Mouse (Mus musculus) brain, embryonic 14.5 days (tissue): ENCODE measurements at regions not wholly inside any gene's neighbourhood (a gene's known extent, or its start where the extent isn't known, plus 50 kb on each side); places are given as distances from the start of the nearest gene placed in this dataset.

Experiments used
- DNase-seq: peaks from one replicate; pipeline ENCODE4 v3.0.0-alpha.2; 2011; ENCODE audit warnings: low read depth
- CTCF ChIP-seq: fragments of 200-500 bp; IDR thresholded peaks from 2 replicates; pipeline ENCODE4 v1.5.1; 2012; ENCODE audit warnings: inconsistent platforms, mild to moderate bottlenecking, moderate library complexity, borderline replicate concordance; ENCODE audit not compliant: insufficient read depth, insufficient read length; ENCODE audit errors: extremely low read depth
- POLR2A ChIP-seq: fragments of 200-500 bp; IDR thresholded peaks from 2 replicates; pipeline ENCODE4 v1.6.1; 2012; ENCODE audit warnings: mild to moderate bottlenecking, inconsistent platforms, borderline replicate concordance; ENCODE audit not compliant: poor library complexity, insufficient read depth, insufficient read length, severe bottlenecking; ENCODE audit errors: extremely low read depth

DNA sequence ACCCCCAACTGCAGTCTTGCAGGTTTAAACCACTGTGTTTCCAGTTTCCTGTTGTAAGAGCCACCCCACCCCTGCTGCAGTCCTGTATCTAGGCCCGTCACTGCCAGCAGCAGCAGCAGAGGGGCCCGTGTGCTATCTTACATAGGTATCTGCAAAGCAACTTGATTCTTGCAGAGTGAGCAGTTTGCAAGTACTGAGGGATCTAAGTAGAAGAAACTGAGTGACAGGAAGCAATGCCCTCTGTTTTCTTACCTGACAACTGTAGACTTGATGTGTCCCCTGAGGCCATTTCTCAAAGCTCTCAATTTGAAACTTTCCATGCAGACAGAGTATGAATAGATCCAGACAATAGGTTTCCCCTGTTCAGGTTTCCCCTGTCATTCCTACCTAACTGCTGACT is 100.5 kb upstream of the Supt20 start:
- DNase-seq = no peak
- TF ChIP-seq POLR2A (no peak), CTCF (no peak)

DNA sequence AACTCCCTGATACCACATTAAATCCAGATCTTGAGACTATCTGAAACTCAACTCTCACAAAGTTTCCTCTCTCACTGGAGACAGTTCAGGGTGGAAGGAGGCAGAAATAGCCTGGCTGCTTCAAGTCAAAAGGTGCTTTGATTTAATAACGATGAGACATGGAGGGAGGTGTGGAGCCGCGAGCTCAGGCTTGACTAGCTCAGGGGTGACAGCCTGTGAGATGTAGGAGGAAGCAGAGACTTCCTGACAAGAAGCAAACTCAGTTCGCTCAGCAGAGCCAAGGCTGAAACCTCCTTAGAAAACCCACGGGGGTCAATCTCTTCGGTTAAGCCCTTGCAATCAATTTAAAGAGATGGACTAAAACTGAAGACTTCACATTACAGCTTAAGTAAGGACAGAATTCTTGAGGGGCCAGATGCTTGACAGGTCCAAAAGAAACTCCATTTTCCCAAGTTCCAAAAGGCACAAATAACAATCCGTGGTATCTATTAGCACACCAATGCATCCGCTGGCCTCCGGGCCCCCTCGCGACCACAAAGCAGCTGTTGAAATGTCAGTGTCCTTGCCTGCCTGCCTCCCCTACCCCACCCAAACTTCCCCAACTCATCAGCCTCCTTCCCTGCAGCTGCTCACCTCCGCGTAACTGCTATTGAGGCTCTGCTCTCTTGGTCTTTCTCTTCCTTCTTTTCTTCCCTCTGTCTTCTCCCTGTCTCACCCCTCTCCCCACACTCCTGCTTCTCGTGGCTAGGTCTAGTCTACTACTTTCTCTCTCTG is 99.8 kb upstream of the Supt20 start:
- no peak for TF ChIP-seq CTCF
- no peak for TF ChIP-seq POLR2A
- DNase-seq = no peak

DNA sequence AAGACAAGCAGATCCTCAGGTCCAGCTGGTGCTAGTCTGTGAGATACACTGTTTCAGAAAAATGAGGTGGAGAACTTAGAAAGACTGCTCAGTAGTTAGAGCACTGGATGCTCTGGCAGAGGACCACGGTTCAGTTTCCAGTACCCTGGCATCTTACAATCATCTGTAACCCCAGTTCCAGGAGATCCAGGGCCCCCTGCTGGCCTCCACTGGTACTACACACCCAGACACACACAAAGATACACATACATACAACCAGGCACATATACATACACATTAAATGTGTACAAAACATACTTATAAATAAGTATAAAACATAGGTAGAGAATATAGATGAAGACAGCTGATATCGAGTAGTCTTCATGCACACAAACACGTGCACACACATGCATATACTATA is 97.4 kb upstream of the Supt20 start:
- DNase-seq = no peak
- peak; percentile 38; the same call in 1 of the 2 replicates for TF ChIP-seq CTCF
- no peak for TF ChIP-seq POLR2A

DNA sequence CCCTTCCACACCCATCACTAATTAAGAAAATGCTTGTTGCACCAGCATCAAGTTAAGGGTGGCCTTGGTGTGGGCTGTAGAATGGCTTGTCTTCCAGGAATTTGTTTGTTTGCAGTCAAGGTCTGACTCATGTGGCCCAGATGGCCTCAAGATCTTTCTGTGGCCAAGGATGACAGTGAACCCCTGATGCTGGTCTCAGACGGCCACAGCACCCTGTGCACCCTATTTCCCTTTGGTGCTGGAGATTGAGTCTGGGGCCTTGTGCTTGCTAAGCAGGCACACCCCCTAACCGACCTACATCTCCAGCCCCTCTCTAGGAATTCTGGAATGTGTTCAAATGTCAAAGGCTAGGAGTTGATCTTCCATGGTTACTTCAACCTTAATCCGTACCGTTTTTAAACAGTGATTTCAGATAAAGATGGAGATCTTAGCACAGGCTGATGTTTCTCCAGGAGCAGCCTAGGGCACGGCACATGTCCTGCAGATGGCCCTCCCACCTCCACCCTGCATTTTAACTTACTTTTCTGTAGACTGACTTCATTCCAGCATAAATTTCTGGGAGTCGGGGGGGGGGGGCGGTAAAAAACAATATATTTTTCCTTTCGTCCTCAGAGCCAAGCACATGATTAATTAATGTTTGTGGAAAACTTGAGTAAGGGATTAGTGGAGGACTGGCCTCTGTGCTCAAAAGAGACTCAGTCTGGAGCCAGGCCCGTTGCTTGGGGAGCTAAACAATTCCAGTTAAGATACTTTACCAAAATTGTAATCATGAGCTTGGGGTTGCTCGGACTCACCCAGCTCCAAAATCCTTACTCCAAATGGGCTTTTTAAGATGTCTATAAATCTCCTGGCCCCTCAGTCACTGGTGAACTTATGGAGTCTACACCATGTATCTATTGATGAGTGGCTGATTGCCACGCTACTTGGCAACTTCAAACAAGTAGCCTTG is 95.0 kb upstream of the Supt20 start:
- no peak for DNase-seq

DNA sequence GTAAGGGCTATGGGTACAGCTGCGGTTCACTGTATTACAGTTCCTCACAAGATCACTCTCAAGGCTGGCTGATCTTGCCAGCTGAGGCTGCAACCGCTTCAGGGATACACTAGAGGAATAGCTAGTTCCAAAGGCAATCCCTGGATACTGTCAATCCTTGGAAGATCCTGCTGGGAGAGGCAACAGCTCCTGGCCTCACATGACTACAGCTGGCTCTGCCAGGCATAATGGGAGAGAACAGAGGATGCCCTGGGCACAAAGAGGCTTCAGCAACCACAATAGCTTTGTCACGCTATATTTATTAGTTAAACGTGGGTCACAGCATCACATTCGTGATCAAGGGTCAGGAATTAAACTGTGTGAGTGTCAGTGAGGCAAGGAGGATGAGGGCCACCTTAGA is 94.3 kb upstream of the Supt20 start:
- no peak for TF ChIP-seq POLR2A
- TF ChIP-seq CTCF = no peak
- DNase-seq = peak; percentile 25

More for the DNA sequence above, 95.0 kb upstream of the Supt20 start:
- TF ChIP-seq CTCF = no peak
- TF ChIP-seq POLR2A = no peak

DNA sequence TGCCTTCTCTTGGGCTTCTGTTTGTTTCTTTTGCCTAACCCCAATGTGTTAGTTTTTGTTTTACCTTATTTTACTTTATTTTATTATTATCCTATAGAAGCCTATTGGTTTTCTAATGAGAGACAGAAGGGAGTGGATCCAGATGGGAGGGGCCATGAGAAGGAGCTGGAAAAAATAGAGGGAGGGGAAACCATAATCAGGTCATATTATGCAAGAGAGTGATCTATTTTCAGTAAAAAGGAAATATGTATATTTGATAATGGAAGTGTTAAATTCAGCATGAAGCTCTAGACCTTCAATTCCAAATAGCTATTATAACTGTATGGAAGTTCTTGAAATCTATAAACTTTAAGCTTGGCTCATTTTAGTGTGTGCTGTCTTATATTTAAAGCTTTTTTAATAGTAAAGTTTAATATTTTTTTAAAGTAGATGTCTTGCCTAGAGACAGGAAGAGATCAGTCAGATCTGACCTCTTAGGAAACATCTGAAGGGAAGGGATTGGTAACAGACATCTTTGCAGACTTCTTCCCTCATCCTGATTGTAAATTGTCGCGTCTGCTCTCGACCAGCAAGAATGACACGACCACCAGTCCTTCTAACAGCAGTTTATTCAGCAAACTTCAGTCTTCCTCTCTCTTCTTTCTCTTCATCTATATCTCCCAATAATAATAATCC is 87.8 kb upstream of the Supt20 start:
- TF ChIP-seq CTCF (no peak), POLR2A (no peak)
- DNase-seq = no peak

DNA sequence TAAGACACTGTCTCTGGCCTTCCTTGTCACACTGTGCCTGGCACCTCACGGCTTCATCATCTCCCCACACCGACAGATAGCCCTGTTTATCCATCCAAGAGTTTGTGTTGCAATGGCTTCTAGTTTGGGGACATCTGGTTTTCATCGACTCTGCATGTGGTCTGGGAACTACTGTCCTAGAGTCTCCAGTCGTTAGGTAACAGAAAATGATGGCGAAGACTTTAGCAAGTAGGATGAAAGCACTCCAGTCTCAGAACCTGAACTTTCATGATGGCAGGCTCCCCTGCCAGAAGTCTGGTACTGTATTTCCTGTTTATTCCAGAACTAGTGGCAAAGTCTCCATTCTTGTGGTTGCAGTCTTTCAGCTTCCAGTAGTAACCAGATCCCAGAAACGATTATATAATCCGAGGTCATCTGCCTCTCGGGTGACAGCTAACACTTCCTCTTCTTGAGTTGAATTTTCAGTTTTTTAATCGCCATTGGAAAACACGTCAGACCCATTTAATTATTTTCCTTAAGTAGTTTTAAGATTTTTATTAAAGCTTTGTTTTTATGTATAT is 81.1 kb upstream of the Supt20 start:
- DNase-seq = no peak
- TF ChIP-seq CTCF = no peak
- TF ChIP-seq POLR2A = no peak

DNA sequence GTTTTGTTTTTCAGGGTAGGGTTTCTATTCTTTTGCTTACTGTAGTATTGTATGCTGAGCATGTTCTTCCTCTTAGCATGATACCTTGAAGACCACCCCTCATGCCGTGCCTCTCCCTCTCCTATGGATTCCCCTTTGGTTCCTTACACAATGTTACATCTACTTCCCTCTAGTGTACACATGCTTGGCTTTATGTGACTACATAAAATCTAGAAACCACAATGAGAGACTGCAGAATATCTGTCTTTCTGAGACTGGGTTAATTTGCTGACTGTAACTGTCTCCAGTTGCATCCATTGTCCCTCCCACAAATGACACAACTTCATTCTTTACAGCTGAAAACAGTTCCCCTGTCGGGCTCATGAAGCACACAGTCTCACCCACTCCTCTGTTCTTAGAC is 78.8 kb upstream of the Supt20 start:
- TF ChIP-seq CTCF (no peak), POLR2A (no peak)
- no peak for DNase-seq

DNA sequence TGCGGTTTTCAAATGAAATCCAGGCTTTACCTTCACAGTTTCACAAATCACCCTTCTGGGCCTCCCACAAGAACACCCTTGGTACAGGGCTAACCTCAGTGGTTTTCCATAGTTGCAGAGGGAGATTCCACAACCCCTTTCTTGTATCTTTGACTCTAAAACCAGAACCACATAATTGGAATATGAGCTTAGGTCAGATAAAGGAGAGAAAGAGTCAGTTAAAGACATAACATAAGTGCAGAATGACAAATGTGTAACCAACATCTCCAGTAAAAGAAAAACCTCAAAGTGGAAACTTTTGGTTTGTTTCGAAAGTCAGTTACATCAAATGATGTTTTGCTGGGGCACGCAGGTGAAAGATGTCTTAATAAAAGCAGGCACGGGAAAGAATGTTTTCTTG is 75.3 kb upstream of the Supt20 start:
- TF ChIP-seq CTCF (no peak), POLR2A (no peak)
- DNase-seq = no peak

DNA sequence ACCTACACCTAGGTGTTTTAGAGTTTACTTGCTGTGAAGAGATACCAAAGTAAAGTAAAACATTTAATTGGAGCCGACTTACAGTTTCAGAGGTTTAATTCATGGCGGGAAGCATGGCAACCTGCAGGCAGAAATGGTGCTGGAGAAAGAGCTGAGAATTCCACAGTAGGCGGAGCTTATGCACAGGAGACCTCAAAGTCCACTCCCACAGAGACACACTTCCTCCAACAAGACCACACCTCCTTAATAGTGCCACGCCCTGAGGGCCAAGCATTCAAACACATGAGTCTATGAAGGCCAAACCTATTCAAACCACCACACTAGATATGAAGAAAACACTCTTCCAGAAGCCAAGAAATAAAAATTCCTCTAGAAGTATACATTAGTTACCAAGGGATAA is 74.3 kb upstream of the Supt20 start:
- DNase-seq = no peak
- TF ChIP-seq POLR2A = no peak

DNA sequence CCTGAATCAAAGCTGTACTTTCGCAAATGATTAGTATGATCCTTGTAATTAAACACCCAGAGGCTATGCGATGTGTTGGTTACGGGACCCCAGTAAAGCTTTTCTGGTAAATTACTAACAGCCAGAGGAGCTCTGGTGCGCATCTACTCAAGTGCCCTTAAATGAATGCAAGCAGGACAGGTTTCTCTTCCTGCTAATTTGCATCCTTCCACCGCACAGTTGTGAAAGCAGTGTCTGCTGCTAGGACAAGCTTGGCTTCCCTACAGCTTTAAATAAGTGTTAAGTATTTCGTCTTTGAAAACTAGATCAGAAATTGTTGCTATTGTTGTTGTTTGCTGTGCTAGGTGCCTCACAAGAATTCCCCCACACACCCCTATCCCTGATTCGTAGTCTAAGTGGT is 62.4 kb upstream of the Supt20 start:
- DNase-seq = no peak
- TF ChIP-seq CTCF (no peak), POLR2A (no peak)
